18 mouse cellular contexts compared by ENCODE assay signal in genomic region chr12:34808180-34808579, GRCm38 (mm10).
"Had no signal": no experiment of that assay in that cellular context is flagged by ENCODE, and none has a peak within 500 bp of the region (broad histone marks: within the 10 kb centered on the region; RNA-seq: fewer than 3 reads in every experiment).

No protein-coding gene starts in this region.

- H3K4me1 ChIP-seq: limb, embryonic 15.5 days; midbrain, embryonic 13.5 days; stomach, embryonic 15.5 days had no signal

- H3K4me2 ChIP-seq: limb, embryonic 12.5 days; limb, embryonic 15.5 days; liver, embryonic 11.5 days; lung, embryonic 14.5 days; midbrain, embryonic 13.5 days; stomach, embryonic 15.5 days had no signal

- H3K4me3 ChIP-seq: limb, embryonic 12.5 days; limb, embryonic 15.5 days; midbrain, embryonic 13.5 days; stomach, embryonic 15.5 days had no signal

- H3K27me3 ChIP-seq: limb, embryonic 12.5 days; limb, embryonic 15.5 days; midbrain, embryonic 13.5 days; stomach, embryonic 15.5 days had no signal

- H3K9ac ChIP-seq: limb, embryonic 12.5 days; limb, embryonic 15.5 days; liver, embryonic 14.5 days; liver, postnatal 0 days; lung, embryonic 14.5 days; midbrain, embryonic 13.5 days; stomach, embryonic 15.5 days had no signal

- DNase-seq: kidney, adult 8-10 months; kidney, postnatal 14 days; kidney, postnatal 4 days; left cerebral cortex, postnatal 4 days; liver, postnatal 0 days; lung, embryonic 14.5 days; right cerebral cortex, postnatal 25 days; spleen, adult 18-20 months; thymus, postnatal 25 days had no signal

- H3K36me3 ChIP-seq: limb, embryonic 12.5 days; limb, embryonic 15.5 days; midbrain, embryonic 13.5 days; stomach, embryonic 15.5 days had no signal

- ATAC-seq: intestine, postnatal 0 days; liver, postnatal 0 days; lung, postnatal 0 days; midbrain, embryonic 13.5 days; midbrain, embryonic 16.5 days had no signal

- H3K9me3 ChIP-seq: limb, embryonic 12.5 days; limb, embryonic 15.5 days; midbrain, embryonic 13.5 days; stomach, embryonic 15.5 days had no signal

- H3K27ac ChIP-seq: limb, embryonic 12.5 days; limb, embryonic 15.5 days; liver, embryonic 14.5 days; midbrain, embryonic 13.5 days; stomach, embryonic 15.5 days had no signal
